Mouse (Mus musculus) cerebellum, adult (tissue): ENCODE measurements at regions not wholly inside any gene's neighbourhood (a gene's known extent, or its start where the extent isn't known, plus 50 kb on each side); places are given as distances from the start of the nearest gene placed in this dataset.
A peak's percentile ranks its signal among the peaks of the same experiment; 100 is the strongest.

Experiments
- ATAC-seq: cut with Nextera tagmentation; 2 replicates; pipeline ENCODE4 v1.9.2; 2017; ENCODE audit warnings: mild to moderate bottlenecking, moderate library complexity, mixed read lengths; ENCODE audit not compliant: insufficient number of reproducible peaks, low FRiP score, low TSS enrichment

DNA sequence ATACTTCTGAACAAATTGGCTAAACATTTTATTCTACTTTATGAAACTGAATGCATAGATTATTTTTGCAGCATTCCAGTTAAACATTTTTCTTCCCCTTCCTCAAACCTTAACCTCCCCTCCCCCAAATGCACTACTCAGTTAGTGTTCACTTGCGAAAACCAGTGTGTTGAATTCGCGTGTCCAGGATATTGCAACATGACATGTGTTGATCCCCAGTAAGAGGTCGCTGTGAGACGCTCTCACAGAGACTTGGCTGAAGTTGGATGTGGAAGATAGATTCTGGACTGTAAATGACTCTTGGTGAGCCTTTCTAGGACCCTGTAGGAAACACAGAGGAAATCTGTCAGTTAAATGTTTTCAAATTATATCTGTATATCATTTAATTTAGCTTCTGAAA is 221.0 kb upstream of the Zic1 start:
- no peak for ATAC-seq

DNA sequence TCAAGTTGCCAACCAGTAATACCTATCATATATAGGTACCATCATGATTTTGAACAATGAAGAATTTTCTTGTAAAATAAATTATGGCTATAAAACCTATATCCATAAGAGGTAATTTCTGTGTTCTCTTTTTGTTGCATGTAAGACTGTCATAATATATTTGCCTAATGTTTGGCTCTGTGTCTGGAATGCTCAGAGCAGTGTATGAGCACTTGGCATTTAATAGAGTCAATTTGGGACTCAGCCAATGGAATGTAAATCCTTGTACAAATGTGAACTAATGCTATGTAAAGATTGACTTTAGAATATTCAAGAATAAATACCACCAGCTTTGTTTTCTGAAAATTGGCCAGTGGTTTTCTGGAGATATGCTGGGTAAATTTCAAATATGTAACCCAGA is 208.5 kb upstream of the Zic1 start:
- no peak for ATAC-seq

DNA sequence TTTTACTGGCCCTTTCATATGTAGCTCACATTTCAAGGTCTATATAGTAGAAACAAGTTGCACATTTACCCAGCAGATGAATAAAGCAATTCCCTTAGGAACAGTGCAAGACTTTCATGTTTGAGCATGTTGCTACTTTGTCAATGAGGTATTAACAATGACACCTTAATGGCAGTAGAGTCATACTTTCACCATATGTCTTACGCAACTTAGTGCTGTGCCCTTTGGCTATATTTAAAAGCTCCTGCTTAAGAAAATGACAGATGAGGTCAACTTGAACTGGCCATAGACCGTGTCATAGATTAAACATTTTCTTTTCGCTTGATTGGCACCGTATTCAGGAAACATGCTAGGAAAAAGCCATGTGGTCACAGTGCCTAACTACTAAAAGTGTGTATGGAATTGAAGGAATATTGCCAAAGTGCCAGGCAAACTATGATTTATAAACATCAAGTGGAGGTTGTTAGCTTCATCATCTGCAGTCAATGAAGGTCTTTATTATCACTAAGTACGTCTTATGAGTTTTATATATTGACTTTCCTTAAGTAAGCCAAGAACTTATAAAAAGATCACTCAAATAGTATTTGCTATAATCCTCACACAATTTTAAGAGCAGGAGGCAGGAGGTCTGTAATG is 200.5 kb upstream of the Zic1 start:
- no peak for ATAC-seq

DNA sequence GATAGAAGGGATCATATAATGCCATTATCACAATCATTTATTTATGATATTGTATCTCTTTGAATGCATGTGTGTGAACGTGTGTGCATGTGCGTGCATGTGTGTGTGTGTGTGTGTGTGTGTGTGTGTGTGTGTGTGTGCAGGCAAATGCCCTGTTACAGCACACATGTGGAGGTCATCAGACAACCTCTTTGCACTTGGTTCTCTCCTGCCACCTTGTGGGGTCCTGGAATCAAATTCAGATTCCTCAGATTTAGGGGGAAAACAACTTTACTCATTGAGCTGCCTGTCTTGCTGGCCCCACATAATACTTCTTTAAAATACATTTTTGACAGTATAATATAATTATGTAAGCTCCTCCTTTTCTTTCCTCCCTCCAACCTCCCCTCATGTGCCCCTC is 195.7 kb upstream of the Zic1 start:
- no peak for ATAC-seq

DNA sequence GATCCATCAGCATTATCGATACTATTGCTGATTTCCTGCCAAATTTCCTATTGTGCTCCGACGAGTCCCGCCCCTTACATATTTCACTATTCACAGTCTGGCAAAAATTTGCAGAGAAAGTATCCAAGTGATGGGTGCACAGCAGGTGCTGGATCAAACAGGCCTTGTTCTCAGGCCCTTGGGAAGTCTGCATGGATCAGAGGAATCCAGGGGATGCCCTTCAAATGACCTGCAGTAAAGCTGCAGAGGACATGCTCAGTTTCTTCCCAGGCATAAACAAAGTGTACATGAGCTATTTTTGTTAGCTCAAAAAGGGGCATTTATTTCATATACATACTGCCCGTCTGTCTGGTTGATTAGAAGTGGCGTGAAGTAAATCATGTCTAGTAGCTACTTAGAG is 194.2 kb upstream of the Zic1 start:
- ATAC-seq = no peak

DNA sequence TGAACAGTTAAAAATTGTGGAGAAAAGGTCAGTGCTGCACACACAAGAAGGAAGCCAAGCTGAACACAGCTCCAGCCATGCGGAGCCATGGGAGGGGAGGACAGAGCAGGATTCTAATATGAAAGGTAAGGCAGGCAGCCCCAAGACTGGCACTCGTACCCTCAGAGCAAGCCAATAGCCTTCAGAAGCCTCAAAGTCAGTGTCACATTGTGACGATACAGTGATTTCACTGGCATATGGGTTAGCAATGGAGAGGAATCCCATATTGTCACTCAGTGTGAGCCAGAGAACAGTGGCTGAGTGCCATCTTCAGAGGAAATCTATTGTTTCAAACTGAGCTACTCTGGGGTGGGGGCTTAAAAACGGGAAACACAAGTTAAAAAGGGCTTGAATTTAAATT is 181.4 kb upstream of the Zic1 start:
- ATAC-seq = peak; percentile 97

DNA sequence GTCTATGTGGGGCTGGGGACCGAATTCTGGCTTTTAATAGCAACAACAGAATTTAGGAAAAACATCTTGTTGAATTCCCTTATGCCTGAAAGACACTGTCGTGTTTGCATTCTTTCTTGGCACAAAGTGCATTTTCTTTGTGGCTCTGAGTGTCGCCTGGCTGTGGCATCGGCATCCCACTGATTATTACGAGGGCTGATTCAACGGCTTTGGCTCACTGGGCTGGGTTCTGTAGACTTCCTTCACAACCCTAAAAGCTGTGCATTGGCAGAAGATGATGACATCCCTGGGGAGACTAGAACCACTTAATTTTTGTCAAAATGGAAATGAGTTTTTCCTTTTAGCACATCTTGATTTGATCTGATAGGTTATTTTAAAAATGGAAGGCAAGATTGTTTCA is 179.8 kb upstream of the Zic1 start:
- peak; percentile 69 for ATAC-seq

DNA sequence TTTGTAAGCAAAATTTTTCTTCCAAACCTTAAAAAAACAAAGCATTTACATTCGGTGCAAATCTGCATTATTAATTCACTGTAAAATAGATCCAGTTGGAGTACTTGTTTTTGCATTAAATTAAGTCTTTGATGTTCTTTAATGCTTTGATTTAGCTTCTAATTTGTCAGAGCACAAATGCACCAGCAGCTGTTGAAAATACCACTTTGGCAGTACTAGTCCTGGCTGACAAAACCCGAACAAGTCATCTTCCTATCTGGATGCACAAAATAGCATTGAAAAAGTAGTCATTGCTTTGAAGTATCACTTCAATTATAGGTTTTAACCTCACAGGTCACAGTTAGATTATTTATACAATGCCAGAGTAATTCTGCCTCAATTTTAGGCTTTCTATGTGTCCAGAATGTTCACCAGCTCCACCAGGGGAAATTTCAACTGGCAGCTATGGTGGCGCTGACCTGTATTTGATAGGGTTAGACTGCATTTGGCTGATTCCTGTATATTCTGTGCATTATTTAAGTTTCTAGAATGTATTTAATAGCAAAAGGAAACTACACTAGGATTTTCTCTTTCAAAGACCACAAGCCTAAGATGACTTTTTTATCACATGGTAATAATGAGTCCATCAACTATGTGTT is 163.3 kb upstream of the Zic1 start:
- ATAC-seq = no peak

DNA sequence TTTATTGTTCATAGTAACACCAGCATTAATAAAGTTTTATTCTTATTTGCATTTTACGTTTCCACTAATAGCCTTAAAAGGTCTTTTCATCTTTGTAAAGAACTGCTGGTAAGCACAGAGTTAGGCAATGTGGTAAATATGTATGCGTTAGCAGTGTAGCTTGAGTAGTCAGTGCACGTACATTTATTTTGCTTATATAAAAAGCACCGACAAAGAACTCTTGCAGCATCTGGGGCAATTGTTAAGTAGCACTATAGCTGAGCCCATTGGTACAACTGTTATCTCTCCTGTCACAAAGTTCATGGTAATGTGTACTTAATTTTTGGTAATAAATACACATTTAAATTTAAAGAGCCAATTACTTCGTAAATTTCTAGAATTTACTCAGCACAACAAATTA is 162.8 kb upstream of the Zic1 start:
- ATAC-seq = no peak

DNA sequence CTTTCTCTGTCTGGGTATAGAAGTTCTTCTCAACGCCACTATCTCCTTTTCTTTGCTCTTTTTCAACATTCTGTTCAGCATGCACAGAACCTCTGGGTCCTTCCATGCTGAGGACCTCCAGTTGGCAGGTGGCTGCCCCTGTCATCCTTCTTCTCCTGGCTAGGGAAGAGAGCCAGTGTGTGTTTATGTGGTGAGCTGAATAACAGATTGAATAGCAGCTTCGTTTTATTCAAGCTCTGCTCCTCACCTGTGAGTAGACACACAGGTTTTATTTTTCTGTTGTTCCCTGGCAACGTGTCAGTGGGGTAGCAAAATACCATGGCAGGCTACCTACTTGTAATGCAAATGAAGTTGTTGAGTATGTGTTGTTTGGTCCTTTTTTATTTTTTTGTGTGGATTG is 154.9 kb upstream of the Zic1 start:
- ATAC-seq = peak; percentile 70; the same call in 1 of the 2 replicates

DNA sequence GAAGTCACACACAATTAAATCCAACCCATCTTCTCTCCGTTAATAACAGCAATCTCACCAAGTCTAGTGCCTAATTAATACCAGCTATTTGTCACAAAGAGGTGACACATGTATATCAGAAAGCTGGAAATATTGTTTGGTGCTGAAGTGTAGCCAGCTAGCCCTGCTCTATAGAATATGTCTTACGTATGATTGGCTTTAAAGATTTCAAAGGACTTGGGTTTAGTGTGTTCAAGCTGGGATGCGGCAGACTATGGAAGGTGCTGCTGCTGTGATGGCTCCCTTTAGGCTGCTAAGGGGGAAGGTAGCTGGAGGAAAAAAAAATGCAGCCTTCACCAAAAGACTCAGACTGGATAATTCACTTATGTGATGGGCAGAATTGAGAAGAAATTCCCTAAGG is 144.1 kb upstream of the Zic1 start:
- no peak for ATAC-seq

DNA sequence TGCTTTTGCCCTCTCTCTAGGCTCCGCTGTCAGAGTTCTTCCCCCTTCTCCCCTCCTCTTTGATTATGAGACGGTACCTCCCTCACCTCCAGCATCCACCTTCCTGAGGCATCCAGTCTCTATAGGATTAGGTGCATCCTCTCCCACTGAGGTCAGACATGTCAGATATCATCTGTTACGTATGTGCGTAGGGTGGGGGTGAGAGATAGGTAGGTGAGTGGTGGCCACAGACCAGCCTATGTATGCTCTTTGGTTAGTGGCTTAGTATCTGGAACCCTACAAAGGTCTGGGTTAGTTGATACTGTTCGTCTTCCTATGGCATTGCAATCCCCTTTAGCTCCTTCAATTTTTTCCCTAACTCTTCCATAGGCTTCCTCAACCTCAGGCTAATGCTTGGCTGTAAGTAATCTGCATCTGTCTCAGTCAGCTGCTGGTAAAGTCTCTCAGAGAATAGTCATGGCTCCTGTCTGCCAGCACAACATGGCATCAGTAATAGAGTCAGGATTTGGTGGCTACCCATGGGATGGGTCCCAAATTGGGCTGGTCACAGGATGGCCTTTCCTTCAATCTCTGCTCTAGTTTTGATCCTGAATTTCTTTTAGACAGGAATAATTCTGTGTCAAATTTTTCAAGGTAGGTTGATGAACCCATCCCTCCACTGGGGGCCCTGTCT is 138.2 kb upstream of the Zic1 start:
- ATAC-seq = no peak

DNA sequence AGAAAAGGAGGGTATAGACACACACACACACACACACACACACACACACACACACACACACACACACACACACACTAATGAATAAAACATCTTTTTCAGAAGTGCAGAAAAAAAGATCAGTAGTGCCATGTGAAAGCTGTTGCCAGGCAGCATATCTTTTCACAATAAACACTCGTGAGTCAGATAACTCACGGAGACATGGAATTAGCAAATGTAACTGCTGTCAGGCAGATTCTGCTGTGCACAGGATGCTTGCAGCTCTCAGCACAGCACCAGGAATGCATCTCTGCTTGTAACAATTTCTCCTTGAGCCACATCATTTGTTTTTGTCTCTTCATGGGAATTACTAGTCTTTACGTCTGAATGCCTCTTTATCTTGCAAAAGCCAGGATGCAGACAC is 111.0 kb upstream of the Zic1 start:
- ATAC-seq = no peak

DNA sequence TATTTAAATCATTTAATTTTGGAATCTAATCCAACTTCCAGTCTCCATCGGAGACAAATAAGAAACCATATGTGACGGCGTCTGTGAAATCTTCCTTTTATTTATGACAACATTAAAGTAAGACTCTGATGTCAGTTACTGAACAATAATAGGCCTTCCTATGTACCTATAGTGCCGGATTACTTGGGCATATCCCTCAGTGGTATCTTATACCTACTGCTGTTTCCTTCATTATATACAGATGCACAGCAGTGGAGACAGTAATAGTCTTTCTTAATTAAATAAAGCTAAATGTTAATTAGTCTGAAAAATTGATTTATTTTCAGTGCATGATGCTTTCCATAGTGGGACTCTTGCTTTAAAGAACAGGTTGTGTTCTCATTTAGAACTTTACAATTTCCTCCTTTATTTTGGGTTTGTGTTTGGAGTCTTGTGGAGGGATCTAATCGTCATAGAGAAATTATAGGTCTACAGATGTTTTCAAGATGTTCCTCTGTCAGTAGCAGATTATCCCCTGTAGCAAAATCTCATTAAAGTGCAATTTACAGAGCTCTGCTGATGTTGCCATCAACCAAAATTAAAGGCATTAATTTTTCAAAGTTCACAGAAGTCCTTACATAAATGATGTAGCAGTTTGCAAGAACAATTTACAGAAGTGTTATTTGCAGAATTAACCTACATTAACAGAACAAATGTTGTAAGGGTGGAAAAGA is 97.3 kb upstream of the Zic1 start:
- no peak for ATAC-seq

DNA sequence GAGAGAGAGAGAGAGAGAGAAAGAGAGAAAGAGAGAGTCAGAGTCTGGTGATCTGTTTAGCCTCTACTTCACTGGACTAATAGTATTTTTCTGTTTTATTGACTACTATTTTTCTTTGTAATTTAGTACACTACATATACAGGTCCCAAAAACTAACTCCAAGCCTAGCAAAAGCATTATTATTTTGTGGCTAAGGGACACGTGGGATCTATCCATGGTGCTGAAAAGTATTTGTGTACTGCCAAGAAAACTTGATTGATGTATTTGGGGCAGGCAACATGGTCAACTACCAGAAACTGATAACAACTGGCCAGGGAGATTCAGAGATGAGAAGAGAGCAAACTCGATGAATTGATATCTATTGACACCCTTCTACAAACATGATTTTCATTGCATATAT is 94.3 kb upstream of the Zic1 start:
- ATAC-seq = no peak

DNA sequence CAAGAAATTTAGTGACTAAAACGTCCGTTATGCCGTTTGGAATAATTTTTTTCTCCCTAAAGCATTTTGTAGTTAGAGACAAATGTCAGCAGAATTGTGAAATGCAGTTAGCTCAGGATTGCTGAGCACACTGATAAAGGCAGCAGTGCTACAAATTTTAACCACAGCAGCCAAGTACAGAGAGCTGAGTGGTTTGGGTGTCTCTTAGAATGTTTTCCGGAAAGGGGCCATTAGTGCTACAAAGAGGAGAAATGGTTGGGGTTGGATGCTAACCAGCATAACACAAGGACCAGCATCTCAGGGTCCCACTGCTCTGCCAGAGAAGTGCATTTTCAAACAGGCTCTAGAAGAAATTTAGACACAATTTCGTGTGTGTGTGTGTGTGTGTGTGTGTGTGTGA is 91.2 kb upstream of the Zic1 start:
- ATAC-seq = no peak

DNA sequence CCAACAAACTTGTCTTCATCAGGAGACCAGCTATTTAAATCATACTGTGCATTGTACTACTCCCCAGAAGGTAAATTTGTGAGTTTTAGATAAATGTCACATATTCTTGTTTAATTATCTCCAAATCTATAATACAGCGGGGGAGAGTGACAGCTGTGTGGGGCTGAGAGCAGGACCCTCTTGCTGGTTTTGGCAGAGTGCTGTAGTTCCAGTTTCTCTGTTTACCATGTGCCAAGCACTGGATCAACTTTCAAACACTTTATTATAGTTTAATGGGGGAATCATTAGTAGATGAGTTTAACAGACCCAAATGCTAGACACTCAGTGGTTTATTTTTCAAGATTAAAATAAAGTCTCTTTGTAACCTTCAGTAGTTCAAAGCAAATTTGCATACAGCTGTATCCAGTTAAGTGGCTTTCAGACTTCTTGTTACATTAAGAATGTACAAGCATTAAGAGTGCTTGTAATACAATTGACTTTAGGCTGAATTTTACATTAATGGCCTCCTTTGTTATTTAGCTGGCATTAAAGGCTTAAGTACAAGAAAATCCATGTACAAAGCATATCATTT is 90.7 kb upstream of the Zic1 start:
- ATAC-seq = no peak

DNA sequence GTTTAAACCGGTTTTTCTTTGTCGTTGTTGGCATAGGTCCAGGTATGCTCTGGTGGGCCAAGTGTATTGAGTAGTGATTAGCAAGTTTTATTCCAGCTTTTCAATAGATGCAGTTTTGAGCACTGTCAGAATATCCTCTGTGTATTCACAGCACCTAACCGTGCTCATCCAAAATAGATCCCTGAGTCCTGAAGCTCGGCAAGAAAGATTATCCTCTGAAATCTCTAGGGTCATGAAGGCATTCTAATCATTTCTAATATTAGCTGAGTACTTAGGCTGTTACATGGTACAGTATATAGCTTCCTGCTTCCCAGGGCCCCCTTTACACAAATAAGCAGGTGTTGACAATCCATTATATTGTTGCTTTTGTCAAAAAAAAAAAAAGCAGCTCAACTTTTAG is 73.5 kb upstream of the Zic1 start:
- ATAC-seq = no peak
